Mouse (Mus musculus) spleen, adult 12 weeks (tissue): ENCODE measurements around the gene Fam166b.

Experiments used
- DNase-seq: peaks from one replicate; pipeline ENCODE4 v3.0.0; 2022; ENCODE audit warnings: low spot score

Gene Fam166b

GRCm38 (mm10) chr4:43380951-43381350 lies 48.0 kb downstream of the Fam166b start:
- no peak for DNase-seq

DNA sequence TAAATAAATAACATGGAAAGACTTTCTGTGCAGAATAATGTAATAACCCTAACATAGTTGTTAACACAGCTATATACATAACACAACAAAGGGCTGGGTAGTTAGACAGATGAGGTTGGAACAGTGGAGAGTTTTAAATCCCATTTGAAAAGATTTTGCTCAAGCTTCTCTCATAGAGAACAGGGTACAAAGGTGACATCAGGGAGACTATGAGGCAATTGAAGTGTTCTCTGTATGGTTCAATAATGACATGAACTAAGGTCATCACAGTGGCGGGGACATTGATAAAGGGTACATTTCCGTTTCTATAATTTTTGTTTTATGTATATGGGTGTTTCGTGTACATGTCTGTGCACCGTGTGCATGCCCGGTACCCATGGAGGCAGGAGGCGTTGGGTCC lies 49.3 kb downstream of the Fam166b start:
- DNase-seq = no peak
